Mouse (Mus musculus): ENCODE results near the gene Lair1. TPM values are rescaled to one million over a fixed set of nuclear protein-coding genes. Genes with fewer than 3 reads are reported as not detected.

The Lair1 gene
- 7.5 TPM for polyA plus RNA-seq (2014; fragmentation: Illumina TruSeq; extraction: RNeasy Lipid Tissue Mini Kit (QIAGEN cat#74804); ENCODE audit: insufficient read depth, low read depth, low replicate concordance)

DNA sequence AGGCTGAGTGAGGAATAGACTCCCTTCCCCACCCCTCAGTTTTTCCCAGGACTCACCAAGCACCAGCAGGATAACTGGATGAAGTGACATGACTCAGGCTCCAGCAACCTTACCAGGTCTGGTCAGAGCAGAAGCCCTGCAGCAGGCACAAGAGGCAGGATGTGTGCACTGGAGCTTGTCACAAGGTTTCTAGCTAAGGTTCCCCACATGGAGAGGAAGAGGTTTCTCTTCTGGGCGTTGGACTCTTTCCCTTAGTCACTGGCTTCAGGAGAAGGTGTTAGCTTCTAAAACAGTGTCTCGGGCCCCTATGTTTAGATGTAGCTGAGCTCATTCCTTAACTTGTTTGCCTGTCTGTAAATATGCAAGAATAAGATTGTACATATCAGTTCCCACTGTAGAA lies at the start of gene Lair1:
Lair1 (minus strand) TSS at position 192 of the 400 bp plus-strand sequence.

Other genes starting within 250 kb of the Lair1 start
- 0.52 TPM for gene Gm15448, start 237.5 kb downstream of the Lair1 start, polyA plus RNA-seq (2014; fragmentation: Illumina TruSeq; extraction: RNeasy Lipid Tissue Mini Kit (QIAGEN cat#74804); ENCODE audit: insufficient read depth, low read depth, low replicate concordance)
- gene Pira2, start 218.2 kb downstream of the Lair1 start, polyA plus RNA-seq (2014; fragmentation: Illumina TruSeq; extraction: RNeasy Lipid Tissue Mini Kit (QIAGEN cat#74804); ENCODE audit: insufficient read depth, low read depth, low replicate concordance) = 2.8 TPM
- gene Gm14548, start 165.1 kb downstream of the Lair1 start, polyA plus RNA-seq (2014; fragmentation: Illumina TruSeq; extraction: RNeasy Lipid Tissue Mini Kit (QIAGEN cat#74804); ENCODE audit: insufficient read depth, low read depth, low replicate concordance) = 1.8 TPM
- 1.8 TPM for gene Lilra6, start 147.7 kb downstream of the Lair1 start, polyA plus RNA-seq (2014; fragmentation: Illumina TruSeq; extraction: RNeasy Lipid Tissue Mini Kit (QIAGEN cat#74804); ENCODE audit: insufficient read depth, low read depth, low replicate concordance)
- 0.35 TPM for gene Ttyh1, start 56.2 kb upstream of the Lair1 start, polyA plus RNA-seq (2014; fragmentation: Illumina TruSeq; extraction: RNeasy Lipid Tissue Mini Kit (QIAGEN cat#74804); ENCODE audit: insufficient read depth, low read depth, low replicate concordance)
- gene Leng8, start 73.8 kb upstream of the Lair1 start, polyA plus RNA-seq (2014; fragmentation: Illumina TruSeq; extraction: RNeasy Lipid Tissue Mini Kit (QIAGEN cat#74804); ENCODE audit: insufficient read depth, low read depth, low replicate concordance) = 31.4 TPM
- gene Leng9, start 87.2 kb upstream of the Lair1 start, polyA plus RNA-seq (2014; fragmentation: Illumina TruSeq; extraction: RNeasy Lipid Tissue Mini Kit (QIAGEN cat#74804); ENCODE audit: insufficient read depth, low read depth, low replicate concordance) = 4.4 TPM
- gene Cdc42ep5, start 101.7 kb upstream of the Lair1 start, polyA plus RNA-seq (2014; fragmentation: Illumina TruSeq; extraction: RNeasy Lipid Tissue Mini Kit (QIAGEN cat#74804); ENCODE audit: insufficient read depth, low read depth, low replicate concordance) = 15.0 TPM
- 5.9 TPM for gene Lilra5, start 174.6 kb upstream of the Lair1 start, polyA plus RNA-seq (2014; fragmentation: Illumina TruSeq; extraction: RNeasy Lipid Tissue Mini Kit (QIAGEN cat#74804); ENCODE audit: insufficient read depth, low read depth, low replicate concordance)